Mouse (Mus musculus): ENCODE measurements around the gene Cuedc2.

The Cuedc2 gene

DNA sequence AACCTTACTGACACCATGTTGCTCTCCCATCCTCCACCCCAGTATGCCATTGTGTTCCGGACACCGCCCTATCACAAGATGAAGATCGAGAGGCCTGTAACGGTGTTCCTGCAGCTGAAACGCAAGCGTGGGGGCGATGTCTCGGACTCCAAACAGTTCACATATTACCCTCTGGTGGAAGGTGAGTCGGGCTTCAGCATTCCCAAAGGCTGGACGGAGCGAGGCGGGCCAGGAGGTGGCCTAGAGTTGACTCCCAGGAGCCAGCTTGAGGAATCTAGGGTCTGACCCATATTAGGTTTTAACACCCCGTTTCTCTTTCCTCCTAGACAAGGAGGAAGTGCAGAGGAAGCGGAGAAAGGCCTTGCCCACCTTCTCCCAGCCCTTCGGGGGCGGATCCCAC lies 30.2 kb downstream of the Cuedc2 start:
- in situ Hi-C loops (cut with MboI, MseI): loop anchor here (5.0 kb wide), 1 partner anchor 171 kb away; no protein-coding TSS in a partner anchor

DNA sequence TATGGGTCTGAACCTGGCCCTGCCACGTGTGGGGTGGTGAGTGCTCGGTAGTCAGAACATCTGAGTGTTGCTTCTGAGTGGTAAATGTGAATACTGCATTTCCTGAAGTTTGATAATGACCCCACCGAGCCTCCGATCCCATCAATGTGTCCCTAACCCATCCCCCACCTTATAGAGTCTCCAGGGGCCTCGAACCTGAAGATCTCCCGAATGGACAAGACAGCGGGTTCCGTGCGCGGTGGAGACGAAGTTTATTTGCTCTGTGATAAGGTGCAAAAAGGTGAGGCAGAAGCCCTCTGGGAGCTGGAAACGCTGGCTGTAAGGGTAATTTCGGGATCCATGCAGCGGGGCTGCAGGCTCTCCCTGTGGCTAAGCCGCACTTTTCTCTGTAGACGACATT lies 30.7 kb downstream of the Cuedc2 start:
- in situ Hi-C loops (cut with MboI, MseI): loop anchor here (5.0 kb wide), 1 partner anchor 170 kb away; no protein-coding TSS in a partner anchor

DNA sequence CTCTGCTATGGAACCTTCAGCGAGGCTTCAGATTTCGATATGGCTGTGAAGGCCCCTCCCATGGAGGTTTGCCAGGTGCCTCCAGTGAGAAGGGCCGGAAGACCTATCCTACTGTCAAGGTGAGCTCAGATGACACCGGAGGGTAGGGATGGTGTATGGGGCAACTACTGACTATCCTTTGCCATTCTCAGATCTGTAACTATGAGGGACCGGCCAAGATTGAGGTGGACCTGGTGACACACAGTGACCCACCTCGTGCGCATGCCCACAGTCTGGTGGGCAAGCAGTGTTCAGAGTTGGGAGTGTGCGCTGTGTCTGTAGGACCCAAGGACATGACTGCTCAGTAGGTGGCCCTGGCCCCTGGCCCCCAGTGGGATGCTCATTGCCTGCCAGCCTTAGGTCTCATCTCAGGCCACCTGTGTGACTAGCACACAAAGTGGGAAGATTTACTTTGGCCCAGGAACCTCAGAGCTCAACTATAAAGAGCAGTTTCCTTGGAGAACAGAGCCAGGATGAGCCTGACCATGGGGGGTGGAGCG lies 31.7 kb downstream of the Cuedc2 start:
- in situ Hi-C loops (cut with MboI, MseI): loop anchor here (5.0 kb wide), 1 partner anchor 170 kb away; no protein-coding TSS in a partner anchor

DNA sequence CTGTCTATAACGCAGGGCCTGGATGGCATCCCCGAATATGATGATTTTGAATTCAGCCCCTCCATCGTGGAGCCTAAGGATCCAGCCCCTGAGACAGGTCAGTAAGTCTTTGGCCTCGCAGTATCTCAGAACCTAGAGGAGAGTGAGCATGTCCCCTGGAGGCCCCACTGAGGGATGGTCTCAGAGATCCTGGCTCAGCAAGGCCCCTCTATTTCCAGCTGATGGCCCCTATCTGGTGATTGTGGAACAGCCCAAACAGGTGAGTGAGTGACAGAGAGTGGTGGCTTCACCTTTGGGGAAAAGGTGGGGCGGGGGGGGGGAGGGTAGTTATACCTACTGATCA lies 32.3 kb downstream of the Cuedc2 start:
- in situ Hi-C loops (cut with MboI, MseI): loop anchor here (5.0 kb wide), 1 partner anchor 169 kb away; no protein-coding TSS in a partner anchor

DNA sequence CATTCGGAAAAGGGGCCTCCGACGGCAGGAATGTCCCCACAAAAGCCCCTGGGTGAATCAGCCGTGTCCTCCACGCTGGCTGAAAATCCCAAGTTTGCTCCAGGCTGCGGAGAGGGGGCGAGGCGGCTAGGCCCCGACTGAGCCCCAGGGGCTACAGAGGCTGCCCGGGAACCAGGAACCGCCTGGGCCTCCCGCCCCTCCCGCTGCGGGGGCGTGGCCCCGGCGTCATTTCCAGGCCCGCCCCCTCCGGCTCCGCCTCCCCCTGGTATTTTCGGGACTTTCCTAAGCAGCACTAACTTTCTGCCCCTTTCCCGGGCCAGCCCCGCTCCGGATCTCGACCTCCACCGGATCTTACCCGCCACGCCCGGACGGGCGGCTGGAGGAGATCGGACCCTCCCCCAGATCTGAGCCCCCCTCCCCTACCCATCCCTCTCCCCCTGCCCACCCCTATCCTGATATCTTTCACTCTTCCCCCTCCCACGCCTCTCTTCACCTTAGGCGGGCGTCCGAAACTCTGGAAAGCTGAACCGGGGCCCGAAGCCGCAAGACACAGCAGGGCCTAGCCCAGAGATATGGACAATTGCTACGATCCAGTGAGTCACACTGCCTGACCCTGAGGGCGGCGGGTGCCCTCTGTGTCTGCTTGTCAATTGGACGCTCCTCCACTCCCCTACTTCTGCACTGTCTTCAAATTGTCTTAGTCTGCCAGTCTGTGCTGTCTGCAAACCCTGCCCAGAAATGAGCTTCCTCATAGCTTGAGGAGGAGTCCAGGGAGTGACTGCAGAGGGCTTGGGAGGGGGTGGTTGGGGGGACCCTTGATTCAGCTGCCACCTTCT lies 32.9 kb downstream of the Cuedc2 start:
- in situ Hi-C loops (cut with MboI, MseI): loop anchor here (5.0 kb wide), 1 partner anchor 168 kb away; no protein-coding TSS in a partner anchor

DNA sequence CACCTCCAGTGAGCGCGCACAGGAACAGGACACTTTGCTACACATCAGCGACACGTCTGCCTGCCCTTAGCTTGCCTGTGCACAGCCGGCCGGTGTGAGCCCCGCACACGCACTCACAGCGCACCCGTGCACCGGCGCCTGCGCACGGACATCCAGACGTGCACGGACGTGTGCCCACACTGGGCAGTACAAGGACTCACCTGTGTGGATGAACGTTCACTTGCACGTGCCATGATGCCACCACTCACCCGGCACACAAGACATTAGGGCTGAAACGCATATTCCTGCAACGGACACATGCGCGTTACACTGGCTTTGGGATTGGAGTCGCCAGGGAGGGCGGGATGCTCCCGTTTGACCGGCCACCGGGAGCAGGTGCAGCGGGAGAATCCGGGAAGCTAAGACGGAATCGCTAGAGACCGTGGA lies 33.6 kb downstream of the Cuedc2 start:
- in situ Hi-C loops (cut with MboI, MseI): loop anchor here (5.0 kb wide), 1 partner anchor 168 kb away; no protein-coding TSS in a partner anchor

DNA sequence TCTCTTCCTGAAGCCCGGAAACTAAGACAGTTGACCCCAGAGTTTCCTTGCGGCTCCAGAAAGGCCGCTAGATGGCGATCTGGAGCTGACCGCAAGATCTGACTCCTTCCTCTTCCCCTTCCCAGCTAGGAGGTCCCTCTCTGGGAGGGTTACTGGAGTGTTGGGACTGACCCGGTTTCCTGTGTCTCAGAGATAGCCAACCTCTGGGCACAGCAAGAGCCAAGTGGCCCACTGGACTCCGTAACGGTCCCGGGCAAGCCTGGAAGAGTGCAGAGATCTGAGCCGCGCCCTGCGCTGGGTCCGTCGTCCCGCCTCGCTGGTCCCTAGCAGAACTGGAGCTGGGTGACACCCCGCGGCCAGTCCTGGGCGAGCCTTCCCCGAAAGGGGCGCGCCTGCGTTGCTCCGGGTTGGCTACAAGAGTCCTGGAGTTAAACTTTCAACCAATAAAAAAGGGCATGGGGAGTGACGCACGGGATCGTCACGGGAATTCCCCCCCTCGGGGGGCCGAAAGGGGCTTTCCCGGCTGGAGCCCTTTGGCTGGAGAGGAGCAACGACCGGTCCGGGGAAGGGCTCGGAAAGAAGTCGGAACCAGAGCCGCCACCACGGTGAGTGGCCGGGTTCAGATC lies 34.2 kb downstream of the Cuedc2 start, which contains the start of gene Nfkb2:
Nfkb2 (plus strand) TSS at position 105 of the 626 bp plus-strand sequence.
- in situ Hi-C loops (cut with MboI, MseI): no loop called here

DNA sequence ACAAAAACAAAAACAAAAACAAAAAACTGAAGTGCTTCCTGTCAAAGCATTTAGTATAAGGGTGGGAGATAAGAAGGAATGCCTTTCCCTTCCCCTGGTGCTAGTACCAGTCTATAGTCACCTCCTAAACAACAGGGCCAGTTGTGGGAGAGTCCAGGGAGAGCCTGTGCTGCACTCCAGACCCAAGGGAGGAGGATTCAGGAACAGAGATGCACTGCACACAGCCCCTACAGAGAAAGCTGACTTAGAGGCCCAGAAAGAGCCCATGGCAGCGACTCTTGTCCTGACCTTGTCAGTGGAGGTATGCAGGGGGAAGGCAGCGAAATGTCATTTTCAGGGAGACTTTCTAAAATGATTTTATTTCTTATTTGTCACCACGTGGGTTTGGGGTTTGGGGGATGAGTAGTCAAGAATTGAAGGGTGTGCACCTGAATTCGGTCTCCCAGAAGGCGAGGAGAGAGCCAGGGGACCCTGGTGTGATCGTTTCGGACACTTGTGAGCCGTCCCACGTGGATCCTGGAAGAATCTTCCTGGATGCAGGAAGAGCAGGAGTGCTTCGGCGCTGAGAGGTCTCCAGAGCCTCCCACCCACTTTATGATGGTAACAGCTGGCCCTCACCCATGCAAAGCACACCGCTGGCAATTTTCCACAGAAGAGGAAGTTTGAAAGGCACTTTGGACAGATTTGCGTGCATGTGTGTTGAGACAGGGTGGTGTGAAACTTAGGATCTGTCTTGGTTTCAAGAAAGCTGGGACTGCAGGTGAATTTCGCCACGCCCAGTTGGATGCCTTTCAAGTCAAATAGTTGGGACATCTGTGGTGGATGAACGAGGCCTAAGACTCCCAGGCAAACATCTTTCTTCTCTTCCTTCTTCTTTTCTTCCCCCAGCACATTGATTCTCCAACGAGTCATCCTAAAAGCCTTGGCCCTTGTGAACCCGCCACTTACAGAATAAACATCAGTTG lies 35.0 kb downstream of the Cuedc2 start:
- in situ Hi-C loops (cut with MboI, MseI): no loop called here

DNA sequence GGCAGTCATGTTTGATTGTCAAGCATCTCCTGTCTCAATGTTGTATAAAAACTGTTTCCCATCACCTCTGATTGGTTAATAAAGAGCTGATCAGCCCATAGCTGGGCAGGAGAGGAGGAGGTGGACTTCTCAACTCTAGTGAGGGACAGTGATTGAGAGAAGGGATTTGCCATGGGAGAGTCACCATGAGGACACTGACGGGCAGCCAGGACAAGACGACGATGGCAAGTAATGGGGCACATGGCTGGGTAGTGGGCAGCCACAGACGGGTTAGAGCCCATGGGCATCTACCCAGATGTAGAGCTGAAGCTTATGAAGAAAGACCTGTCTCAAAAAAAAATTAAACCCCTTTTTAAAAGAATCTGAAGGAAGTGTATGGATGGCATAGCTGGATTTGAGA lies 36.0 kb downstream of the Cuedc2 start:
- in situ Hi-C loops (cut with MboI, MseI): no loop called here

DNA sequence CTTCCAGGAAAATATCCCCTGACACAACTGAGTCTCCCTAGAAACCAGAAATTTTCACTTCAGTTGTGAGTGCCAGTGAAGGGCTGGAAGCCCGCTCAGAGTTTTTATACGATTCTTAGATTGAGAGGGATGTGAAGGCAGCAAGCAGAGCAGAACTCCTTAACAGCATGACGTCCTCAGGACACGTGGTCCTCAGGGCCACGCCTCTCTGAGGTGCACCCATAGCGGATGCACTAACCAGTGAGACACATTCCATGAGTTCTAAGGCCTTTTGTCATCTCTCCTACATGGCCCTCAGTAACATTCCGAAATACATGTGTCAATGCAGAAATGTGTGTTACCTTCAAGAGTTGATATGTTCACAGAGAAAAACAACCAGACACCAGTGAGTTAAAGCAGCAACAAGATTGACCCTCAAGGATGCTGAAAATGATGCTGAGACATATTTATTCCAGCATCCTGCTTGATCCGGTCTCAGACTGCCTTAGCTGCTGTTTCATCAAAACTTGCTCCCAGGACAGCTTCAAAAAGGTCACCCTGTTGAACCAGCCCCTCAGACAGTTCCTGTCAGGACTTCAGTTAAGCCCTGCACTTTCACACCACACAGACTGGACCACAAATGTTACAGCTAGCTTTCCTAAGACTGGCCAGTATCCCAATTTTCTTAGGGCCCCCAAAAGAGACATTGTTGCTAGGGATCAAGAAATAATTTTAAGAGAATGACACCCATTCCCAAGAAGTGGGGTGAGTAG lies 38.0 kb downstream of the Cuedc2 start:
- in situ Hi-C loops (cut with MboI, MseI): no loop called here

DNA sequence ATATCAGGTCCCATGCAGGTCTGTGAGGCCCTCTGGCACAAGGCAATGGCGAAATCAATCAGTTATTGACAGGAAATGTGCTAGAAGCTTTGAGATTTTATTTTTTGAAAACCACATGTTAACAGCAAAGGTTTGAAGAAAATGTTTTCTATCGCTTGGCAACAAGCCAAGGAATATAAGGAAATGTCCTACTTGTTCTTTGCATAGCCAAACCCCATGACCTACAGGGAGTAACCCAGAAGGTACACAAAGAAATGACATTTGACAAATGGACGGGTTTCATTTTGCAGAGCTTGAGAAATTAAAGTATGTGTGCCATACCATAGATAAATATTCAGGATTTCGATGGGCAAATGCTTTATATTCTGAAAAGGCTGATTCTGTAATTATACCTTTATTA lies 41.6 kb downstream of the Cuedc2 start:
- in situ Hi-C loops (cut with MboI, MseI): no loop called here

DNA sequence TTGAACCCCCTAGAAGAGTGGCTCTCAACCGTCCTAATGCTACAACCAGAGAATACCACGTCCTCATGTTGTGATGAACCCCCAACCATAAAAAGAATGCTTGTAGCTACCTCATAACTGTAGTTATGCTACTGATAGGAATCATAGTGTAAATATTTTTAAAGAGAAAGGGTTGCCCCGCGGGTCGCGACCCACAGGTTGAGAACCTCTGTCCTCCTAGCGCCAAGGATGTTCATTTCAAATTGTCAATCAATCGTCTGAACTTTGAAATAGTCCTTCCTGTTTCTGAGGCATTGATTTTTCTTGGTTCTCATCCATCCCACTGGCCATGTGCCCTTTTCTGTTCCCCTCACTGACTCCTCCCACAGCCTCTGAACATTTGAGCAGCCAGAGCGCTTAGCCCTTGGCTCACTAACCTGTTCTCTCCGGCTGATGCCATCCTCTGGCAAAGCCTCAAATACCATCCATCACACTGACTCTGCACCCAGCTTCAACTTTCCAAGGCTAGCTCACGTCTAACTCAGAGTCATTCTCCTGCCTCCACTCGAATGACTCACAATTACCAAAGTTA lies 47.9 kb downstream of the Cuedc2 start:
- in situ Hi-C loops (cut with MboI, MseI): no loop called here

DNA sequence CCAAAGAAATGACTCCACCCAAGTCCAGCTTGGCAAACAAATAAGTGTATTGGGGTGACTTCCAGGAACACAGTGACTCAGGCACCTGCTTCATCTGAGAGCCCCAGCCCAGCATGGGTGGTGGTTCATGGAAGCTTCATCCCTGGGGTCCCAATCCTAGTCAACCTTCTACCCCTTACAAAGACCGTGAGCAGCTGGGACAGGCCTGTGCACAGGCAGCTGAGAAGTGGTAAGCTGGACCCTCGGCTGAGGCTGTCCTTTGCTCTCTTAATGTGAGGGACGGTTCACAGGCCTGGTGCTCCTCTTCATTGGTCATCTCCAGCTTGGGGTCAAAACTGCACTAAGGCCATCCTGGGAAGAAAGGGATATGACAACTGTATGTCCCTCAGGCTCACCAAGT lies 50.9 kb downstream of the Cuedc2 start:
- in situ Hi-C loops (cut with MboI, MseI): no loop called here

DNA sequence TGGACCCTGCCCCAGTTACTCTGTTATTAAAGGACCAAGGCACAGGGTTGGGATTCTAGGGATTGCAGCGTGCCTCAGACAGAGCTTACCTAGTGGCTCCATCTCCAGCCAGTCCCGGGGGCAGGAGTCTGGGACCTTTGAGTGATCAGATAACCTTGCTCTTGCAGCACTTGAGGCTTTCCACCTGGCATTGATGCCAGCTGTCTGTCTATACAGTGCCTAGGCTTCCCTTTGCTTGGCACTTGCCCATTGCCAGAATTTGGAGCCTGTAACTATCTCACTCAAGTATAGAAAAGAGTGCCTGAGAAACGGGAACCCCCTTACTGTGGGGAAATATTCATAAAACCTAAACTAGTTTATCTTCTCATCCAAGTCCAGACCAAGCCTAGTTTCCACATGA lies 51.6 kb downstream of the Cuedc2 start:
- in situ Hi-C loops (cut with MboI, MseI): no loop called here

DNA sequence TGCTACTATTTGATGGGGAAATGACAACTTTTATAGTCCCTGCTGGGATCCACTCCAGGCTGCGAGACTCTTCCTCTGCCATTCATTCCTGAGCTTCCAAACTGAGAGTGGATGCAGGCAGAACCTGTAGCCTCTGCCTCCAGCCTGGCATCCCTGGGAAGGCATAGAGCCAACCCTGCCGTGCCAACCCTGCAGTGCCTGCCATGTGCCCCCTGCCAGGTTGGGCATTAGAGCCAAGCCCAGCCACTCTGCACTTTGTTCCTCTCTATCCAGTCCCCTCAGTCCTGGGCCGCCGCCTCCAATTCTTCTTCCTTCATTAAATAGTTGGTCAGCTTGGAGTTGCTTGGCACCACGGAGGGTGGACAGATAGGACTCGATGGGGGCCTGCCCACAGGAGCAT lies 52.5 kb downstream of the Cuedc2 start:
- in situ Hi-C loops (cut with MboI, MseI): no loop called here

DNA sequence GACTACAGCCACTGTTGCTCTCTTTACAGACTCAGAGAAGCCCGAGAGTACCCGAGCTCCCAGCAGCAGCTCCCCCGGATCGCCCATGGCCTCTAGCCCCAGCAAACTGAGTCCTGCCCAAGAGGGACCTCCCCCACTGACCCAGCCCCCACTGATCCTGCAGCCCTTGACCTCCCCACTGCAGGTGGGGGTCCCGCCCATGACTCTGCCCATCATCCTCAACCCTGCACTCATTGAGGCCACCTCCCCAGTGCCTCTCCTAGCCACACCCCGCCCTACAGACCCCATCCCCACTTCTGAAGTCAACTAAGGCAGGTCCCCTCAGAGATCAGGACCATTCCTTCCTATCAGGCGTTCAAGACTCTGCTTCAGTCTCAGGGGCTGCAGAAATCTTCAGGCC lies 52.9 kb downstream of the Cuedc2 start:
- in situ Hi-C loops (cut with MboI, MseI): no loop called here

DNA sequence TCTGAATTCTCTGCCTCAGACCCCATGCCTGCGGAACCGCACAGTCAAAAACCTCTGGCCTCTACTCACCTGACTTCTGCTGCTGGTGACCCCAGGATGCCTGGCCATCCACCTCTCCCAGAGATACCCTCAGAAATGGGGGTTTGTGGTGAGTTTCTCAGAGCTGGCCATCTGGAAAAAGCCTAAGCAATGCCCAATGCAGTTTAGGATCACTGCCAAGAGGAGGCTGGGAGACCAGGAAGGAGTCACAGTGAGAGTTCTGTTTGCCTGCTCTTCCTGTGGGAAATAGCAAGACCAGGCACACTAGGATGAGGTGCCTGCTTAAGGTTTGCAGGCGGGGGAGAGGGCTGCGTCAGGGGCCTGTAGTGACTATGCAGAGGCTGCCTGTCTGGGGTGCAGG lies 53.8 kb downstream of the Cuedc2 start:
- in situ Hi-C loops (cut with MboI, MseI): no loop called here

DNA sequence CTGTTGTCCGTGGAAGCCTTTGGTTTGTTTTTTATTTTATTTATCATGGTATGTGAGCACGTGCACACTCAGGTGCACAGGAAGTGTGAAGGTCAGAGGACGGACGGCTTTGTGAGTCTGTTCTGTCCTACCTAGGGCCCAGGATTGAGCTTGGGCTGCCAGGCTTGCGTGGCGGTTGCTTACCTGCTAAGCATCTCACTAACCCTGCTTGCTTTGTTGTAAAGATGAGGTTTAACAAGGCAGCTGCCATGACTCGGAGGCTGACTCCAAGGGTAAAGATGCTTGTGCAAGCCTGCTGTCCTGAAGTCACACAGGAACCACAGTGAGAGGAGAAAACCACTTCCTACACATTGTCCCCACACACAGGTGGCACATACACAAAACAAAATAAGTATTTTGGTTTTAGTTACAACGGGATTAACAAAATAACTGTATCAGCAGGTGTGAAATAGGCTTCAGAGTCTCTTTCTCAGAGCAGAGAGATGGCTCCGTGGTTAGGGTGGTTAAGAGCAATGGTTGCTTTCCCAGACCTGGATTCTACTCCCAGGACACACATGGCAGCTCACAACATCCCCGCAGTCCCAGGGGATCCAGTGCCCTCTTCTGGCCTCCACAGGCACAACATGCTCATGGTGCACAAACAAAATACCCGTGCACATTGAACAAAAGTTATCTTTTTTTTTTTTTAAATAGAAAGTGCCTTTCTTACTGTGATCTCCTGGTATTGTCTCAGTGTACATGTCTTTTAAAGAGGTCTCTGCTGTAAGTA lies 56.2 kb downstream of the Cuedc2 start:
- in situ Hi-C loops (cut with MboI, MseI): no loop called here
